Mouse (Mus musculus): ENCODE measurements around the gene Zxdc. TPM values are rescaled to one million over a fixed set of nuclear protein-coding genes. Genes with fewer than 3 reads are reported as not detected.

The Zxdc gene
- polyA plus RNA-seq, 1 experiment from 2014 or later: 2.6 TPM

GRCm38 (mm10) chr6:90429911-90430310 lies 60.6 kb downstream of the Zxdc start:
- peaks cover 7% of the 10 kb centered on the region for H3K4me1 ChIP-seq (replicated peaks)
- ATAC-seq (ENCODE audit: low read depth) (no peak), DNase-seq (no peak)
- H3K27ac ChIP-seq: no peak overlapping the region
- H3K9ac ChIP-seq: no peak overlapping the region
- H3K4me2 ChIP-seq: no peak overlapping the region
- peaks cover 22% of the 10 kb centered on the region for H3K27me3 ChIP-seq
- H3K36me3 ChIP-seq: no peaks in the 10 kb centered on the region
- H3K9me3 ChIP-seq (replicated peaks): no peaks in the 10 kb centered on the region
- WGBS (ENCODE audit: insufficient replicate concordance): 66% methylated on average over 14 of the region's 14 CpGs
- H3K4me3 ChIP-seq (replicated peaks): no peak overlapping the region

- H3K9ac ChIP-seq: no peak overlapping the region
- H3K4me1 ChIP-seq (replicated peaks): peaks cover 7% of the 10 kb centered on the region
- no peak overlapping the region for H3K4me3 ChIP-seq (replicated peaks)
- no peaks in the 10 kb centered on the region for H3K9me3 ChIP-seq (replicated peaks)
- H3K27ac ChIP-seq: no peak overlapping the region
- no peak overlapping the region for H3K4me2 ChIP-seq
- H3K27me3 ChIP-seq: peaks cover 22% of the 10 kb centered on the region
- DNase-seq: no peak
- no peaks in the 10 kb centered on the region for H3K36me3 ChIP-seq
- ATAC-seq (ENCODE audit: low read depth): no peak
- WGBS (ENCODE audit: insufficient replicate concordance): 42% methylated on average over 2 of the region's 2 CpGs
Observed at GRCm38 (mm10) chr6:90431487-90431886, 62.2 kb downstream of the Zxdc start.

DNA sequence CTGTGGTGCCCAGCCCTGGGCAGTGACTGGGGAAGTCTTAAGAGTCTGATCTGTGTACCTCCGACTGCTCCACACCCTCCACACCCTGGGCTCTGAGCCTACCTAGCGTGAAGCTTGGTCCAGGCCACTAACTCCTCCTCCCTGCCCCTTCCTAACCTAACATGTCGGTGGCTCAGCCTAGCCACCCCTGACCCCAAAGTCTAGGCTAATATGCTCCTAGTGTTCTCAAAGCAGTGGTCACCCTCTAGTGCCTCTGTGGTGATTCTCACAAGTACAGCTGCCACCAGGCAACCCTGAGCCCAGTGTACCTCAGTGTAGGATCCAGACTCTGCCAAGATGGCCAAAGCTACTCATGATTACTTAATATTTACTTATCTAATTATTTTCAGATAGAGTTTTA lies 65.4 kb downstream of the Zxdc start:
- H3K36me3 ChIP-seq: no peaks in the 10 kb centered on the region
- no peak overlapping the region for H3K27ac ChIP-seq
- WGBS (ENCODE audit: insufficient replicate concordance): 47% methylated on average over 3 of the region's 3 CpGs
- no peaks in the 10 kb centered on the region for H3K4me1 ChIP-seq (replicated peaks)
- ATAC-seq (ENCODE audit: low read depth) (peak; percentile 26; the same call in 1 of the 2 replicates), DNase-seq (no peak)
- H3K4me3 ChIP-seq (replicated peaks): no peak overlapping the region
- no peaks in the 10 kb centered on the region for H3K9me3 ChIP-seq (replicated peaks)
- no peak overlapping the region for H3K4me2 ChIP-seq
- H3K9ac ChIP-seq: no peak overlapping the region
- H3K27me3 ChIP-seq: no peaks in the 10 kb centered on the region

DNA sequence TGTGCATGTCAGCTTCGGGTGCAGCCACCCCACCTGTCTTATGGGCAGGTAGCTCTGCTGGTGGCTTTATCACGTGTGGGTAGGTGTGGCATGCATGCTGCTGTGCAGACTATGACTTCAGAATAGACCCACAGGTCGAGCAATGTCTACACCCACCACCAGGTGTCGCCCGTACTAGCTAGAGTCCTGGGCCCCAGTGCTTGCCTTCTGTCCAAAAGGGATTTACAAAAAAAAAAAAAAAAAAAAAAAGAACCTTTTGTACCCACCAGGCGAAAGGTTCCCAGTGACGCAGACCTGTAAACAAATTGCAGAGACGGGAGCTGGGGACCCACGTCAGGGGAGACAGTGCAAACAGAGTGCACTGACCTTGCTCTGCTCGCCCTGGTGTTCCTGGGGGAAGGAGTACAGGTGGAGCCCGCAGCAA lies 65.9 kb downstream of the Zxdc start:
- Histone ChIP-seq H3K27ac (0 out of 2 replicates have a peak overlapping the region, but pooled peaks have one; percentile 55), H3K4me2 (no peak overlapping the region), H3K36me3 (no peaks in the 10 kb centered on the region), H3K27me3 (no peaks in the 10 kb centered on the region), H3K4me1 (replicated peaks) (no peaks in the 10 kb centered on the region), H3K4me3 (replicated peaks) (no peak overlapping the region), H3K9me3 (replicated peaks) (no peaks in the 10 kb centered on the region), H3K9ac (no peak overlapping the region)
- DNase-seq: peak; percentile 47
- WGBS (ENCODE audit: insufficient replicate concordance): 16% methylated on average over 11 of the region's 11 CpGs
- ATAC-seq (ENCODE audit: low read depth): peak; percentile 80

DNA sequence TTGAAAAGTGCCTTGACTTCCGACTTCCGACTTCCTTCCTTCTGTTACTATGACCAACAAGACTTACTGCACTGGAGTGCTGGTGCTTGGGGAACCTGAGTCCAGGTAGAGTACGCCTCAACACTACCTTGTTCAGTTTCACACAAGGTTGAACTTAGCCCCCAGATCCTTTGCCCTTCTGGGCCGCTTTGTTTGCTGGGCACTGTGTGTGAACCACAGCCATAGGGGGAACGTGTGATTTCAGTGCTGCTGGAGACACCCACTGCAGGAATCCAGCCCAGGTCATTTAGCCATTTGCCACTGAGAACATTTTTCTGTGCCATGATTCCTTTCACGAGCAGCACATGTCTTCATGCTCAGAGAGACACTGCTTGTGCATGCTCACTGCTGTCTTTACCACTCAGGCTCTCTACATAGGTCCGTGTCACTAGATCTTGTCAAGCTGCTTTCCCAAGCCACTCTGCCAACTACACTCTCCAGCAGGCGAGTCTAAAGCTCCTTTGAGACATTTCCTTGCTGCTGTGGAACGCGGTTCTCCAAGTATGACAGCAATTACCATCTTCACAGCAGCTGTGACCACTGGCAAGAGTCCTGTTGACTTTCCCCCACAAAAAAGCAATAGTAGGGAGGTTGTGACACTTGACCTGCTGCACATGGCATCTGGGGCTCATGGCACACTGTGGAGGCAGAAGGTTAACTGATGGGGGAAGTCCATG lies 67.1 kb downstream of the Zxdc start:
- H3K9ac ChIP-seq: no peak overlapping the region
- H3K4me3 ChIP-seq (replicated peaks): no peak overlapping the region
- H3K4me2 ChIP-seq: no peak overlapping the region
- H3K27me3 ChIP-seq: no peaks in the 10 kb centered on the region
- no peaks in the 10 kb centered on the region for H3K4me1 ChIP-seq (replicated peaks)
- ATAC-seq (ENCODE audit: low read depth) (no peak), DNase-seq (no peak)
- no peaks in the 10 kb centered on the region for H3K36me3 ChIP-seq
- no peak overlapping the region for H3K27ac ChIP-seq
- WGBS (ENCODE audit: insufficient replicate concordance): 62% methylated on average over 10 of the region's 10 CpGs
- no peaks in the 10 kb centered on the region for H3K9me3 ChIP-seq (replicated peaks)

DNA sequence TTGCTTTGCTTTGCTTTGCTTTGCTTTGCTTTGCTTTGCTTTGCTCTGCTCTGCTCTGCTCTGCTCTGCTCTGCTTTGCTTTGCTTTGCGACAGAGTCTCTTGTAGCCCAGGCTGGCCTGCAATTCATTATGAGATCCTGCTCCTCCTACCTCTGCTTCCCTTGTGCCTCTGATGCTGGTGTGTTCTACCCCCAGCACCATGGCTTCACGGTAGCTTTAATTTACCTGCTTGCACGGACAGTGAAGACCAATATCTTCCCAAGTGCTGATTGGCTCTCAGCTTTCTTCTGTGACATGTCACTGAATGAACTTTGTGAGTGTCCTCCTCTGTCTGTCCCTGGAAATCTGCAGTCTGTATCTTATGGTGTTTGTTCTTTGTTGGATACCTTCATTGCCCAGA lies 67.7 kb downstream of the Zxdc start:
- Histone ChIP-seq H3K27me3 (no peaks in the 10 kb centered on the region), H3K9ac (no peak overlapping the region), H3K9me3 (replicated peaks) (no peaks in the 10 kb centered on the region), H3K4me1 (replicated peaks) (no peaks in the 10 kb centered on the region), H3K4me2 (no peak overlapping the region), H3K4me3 (replicated peaks) (no peak overlapping the region), H3K27ac (no peak overlapping the region), H3K36me3 (no peaks in the 10 kb centered on the region)
- no peak for ATAC-seq (ENCODE audit: low read depth)
- DNase-seq: no peak
- 72% methylated on average over 3 of the region's 3 CpGs for WGBS (ENCODE audit: insufficient replicate concordance)

- Histone ChIP-seq H3K36me3 (no peaks in the 10 kb centered on the region), H3K4me1 (replicated peaks) (no peaks in the 10 kb centered on the region), H3K27ac (no peak overlapping the region), H3K9ac (no peak overlapping the region), H3K27me3 (no peaks in the 10 kb centered on the region), H3K4me2 (no peak overlapping the region), H3K9me3 (replicated peaks) (no peaks in the 10 kb centered on the region), H3K4me3 (replicated peaks) (no peak overlapping the region)
- DNase-seq (no peak), ATAC-seq (ENCODE audit: low read depth) (no peak)
- WGBS (ENCODE audit: insufficient replicate concordance): 52% methylated on average over 4 of the region's 4 CpGs
Observed at GRCm38 (mm10) chr6:90446883-90447282, 77.6 kb downstream of the Zxdc start.

DNA sequence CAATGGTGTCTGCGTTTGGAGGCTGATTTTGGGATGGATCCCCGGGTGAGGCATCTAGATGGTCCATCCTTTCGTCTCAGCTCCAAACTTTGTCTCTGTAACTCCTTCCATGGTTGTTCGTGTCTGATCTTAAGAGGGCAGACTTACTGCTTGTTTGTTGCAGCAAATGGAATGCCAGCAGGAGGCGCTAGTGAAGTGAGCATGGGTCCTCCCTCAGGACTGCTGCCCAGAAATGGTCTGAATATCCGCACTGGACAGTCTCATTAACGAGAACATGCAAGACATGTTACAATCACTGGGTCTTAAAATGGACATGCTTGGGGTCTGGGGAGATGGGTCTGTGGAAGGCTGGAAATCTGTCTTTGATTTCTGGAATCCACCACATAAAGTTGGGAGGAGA lies 80.9 kb downstream of the Zxdc start:
- ATAC-seq (ENCODE audit: low read depth) (no peak), DNase-seq (no peak)
- Histone ChIP-seq H3K4me3 (replicated peaks) (no peak overlapping the region), H3K9ac (no peak overlapping the region), H3K9me3 (replicated peaks) (no peaks in the 10 kb centered on the region), H3K36me3 (no peaks in the 10 kb centered on the region), H3K4me2 (no peak overlapping the region), H3K27ac (no peak overlapping the region), H3K27me3 (no peaks in the 10 kb centered on the region), H3K4me1 (replicated peaks) (no peaks in the 10 kb centered on the region)
- 15% methylated on average over 7 of the region's 7 CpGs for WGBS (ENCODE audit: insufficient replicate concordance)

GRCm38 (mm10) chr6:90450697-90451096 lies 81.4 kb downstream of the Zxdc start:
- Histone ChIP-seq H3K27me3 (no peaks in the 10 kb centered on the region), H3K4me1 (replicated peaks) (no peaks in the 10 kb centered on the region)
- no peak for ATAC-seq (ENCODE audit: low read depth)

GRCm38 (mm10) chr6:90451512-90451911 lies 82.2 kb downstream of the Zxdc start:
- H3K9ac ChIP-seq: no peak overlapping the region
- whole genome bisulfite sequencing (ENCODE audit: insufficient replicate concordance): 72% methylated on average over 5 of the region's 5 CpGs
- ATAC-seq (ENCODE audit: low read depth): no peak

More at GRCm38 (mm10) chr6:90450697-90451096, 81.4 kb downstream of the Zxdc start:
- no peak overlapping the region for H3K27ac ChIP-seq
- no peaks in the 10 kb centered on the region for H3K36me3 ChIP-seq
- no peak for DNase-seq
- H3K9me3 ChIP-seq (replicated peaks): no peaks in the 10 kb centered on the region
- no peak overlapping the region for H3K4me2 ChIP-seq
- no peak overlapping the region for H3K4me3 ChIP-seq (replicated peaks)
- H3K9ac ChIP-seq: no peak overlapping the region
- 50% methylated on average over 5 of the region's 5 CpGs for WGBS (ENCODE audit: insufficient replicate concordance)

GRCm38 (mm10) chr6:90452603-90453002 lies 83.3 kb downstream of the Zxdc start:
- no peak overlapping the region for H3K27ac ChIP-seq
- no peaks in the 10 kb centered on the region for H3K4me1 ChIP-seq (replicated peaks)
- H3K27me3 ChIP-seq: no peaks in the 10 kb centered on the region
- no peaks in the 10 kb centered on the region for H3K9me3 ChIP-seq (replicated peaks)
- no peak overlapping the region for H3K9ac ChIP-seq
- DNase-seq (no peak), ATAC-seq (ENCODE audit: low read depth) (no peak)
- H3K4me3 ChIP-seq (replicated peaks): no peak overlapping the region
- no peak overlapping the region for H3K4me2 ChIP-seq
- H3K36me3 ChIP-seq: no peaks in the 10 kb centered on the region

More at GRCm38 (mm10) chr6:90451512-90451911, 82.2 kb downstream of the Zxdc start:
- H3K4me3 ChIP-seq (replicated peaks): no peak overlapping the region
- no peaks in the 10 kb centered on the region for H3K4me1 ChIP-seq (replicated peaks)
- H3K36me3 ChIP-seq: no peaks in the 10 kb centered on the region
- no peaks in the 10 kb centered on the region for H3K9me3 ChIP-seq (replicated peaks)
- no peak for DNase-seq
- H3K27me3 ChIP-seq: no peaks in the 10 kb centered on the region
- H3K27ac ChIP-seq: no peak overlapping the region
- no peak overlapping the region for H3K4me2 ChIP-seq

All from liver, embryonic 13.5 days (tissue).